Mouse (Mus musculus) kidney, postnatal 14 days (tissue): ENCODE data around the gene Gstt2.

Source experiments
- DNase-seq: peaks from one replicate; pipeline ENCODE4 v3.0.0; 2022; ENCODE audit warnings: mixed read lengths

Gstt2 gene

GRCm38 (mm10) chr10:75823782-75824181, 13.4 kb downstream of the Gstt2 start:
- no peak for DNase-seq

- no peak for DNase-seq
Measured at GRCm38 (mm10) chr10:75822443-75822842, 14.8 kb downstream of the Gstt2 start, which contains the start of gene Gstt4. TSS of gene Gstt4 (minus strand) at chr10:75822543.

- no peak for DNase-seq
Measured at GRCm38 (mm10) chr10:75819882-75820281, 17.3 kb downstream of the Gstt2 start.

GRCm38 (mm10) chr10:75818641-75819040, 18.6 kb downstream of the Gstt2 start:
- no peak for DNase-seq

GRCm38 (mm10) chr10:75804217-75804616, 33.0 kb downstream of the Gstt2 start:
- no peak for DNase-seq

GRCm38 (mm10) chr10:75798176-75798696, 39.0 kb downstream of the Gstt2 start, which contains the start of gene Gstt1:
TSS of gene Gstt1 (minus strand) at chr10:75798584.
- peak; percentile 77 for DNase-seq

GRCm38 (mm10) chr10:75797619-75798175, 39.5 kb downstream of the Gstt2 start:
- DNase-seq = peak; percentile 64

GRCm38 (mm10) chr10:75796731-75797516, 40.3 kb downstream of the Gstt2 start:
- DNase-seq = peak; percentile 21

- DNase-seq = peak; percentile 74
Measured at GRCm38 (mm10) chr10:75794880-75795279, 42.3 kb downstream of the Gstt2 start.

- DNase-seq = no peak
Measured at GRCm38 (mm10) chr10:75790773-75791172, 46.5 kb downstream of the Gstt2 start.

- peak; percentile 72 for DNase-seq
Measured at GRCm38 (mm10) chr10:75789841-75790240, 47.4 kb downstream of the Gstt2 start.

GRCm38 (mm10) chr10:75789081-75789735, 48.0 kb downstream of the Gstt2 start:
- no peak for DNase-seq

- DNase-seq = no peak
Measured at GRCm38 (mm10) chr10:75788277-75788676, 48.9 kb downstream of the Gstt2 start.

- DNase-seq = no peak
Measured at GRCm38 (mm10) chr10:75785442-75785841, 51.8 kb downstream of the Gstt2 start.
